Mouse (Mus musculus) heart, adult 2 months (tissue): Measurements from ENCODE around the gene Cmtm1. TPM values are rescaled to one million over a fixed set of nuclear protein-coding genes. Genes with fewer than 3 reads are reported as not detected.
"Not testable (repeated sequence)": the region's sequence is repeated elsewhere in the genome, so short reads cannot be mapped to it uniquely, and the experiment has no call there.

Source experiments
- DNase-seq, 2 experiments: peaks; one replicate each; pipeline ENCODE4 v3.0.0; 2021
- H3K27ac ChIP-seq: fragments of 200-600 bp; 2 replicates; pipeline ENCODE4 v1.8.1; 2022
- H3K27me3 ChIP-seq: fragments of 200-500 bp; 2 replicates; pipeline ENCODE4 v1.6.1; 2012; ENCODE audit warnings: mild to moderate bottlenecking, low read length, inconsistent platforms, mixed read lengths; ENCODE audit not compliant: control insufficient read depth, insufficient read depth
- H3K36me3 ChIP-seq: fragments of 200-500 bp; 2 replicates; pipeline ENCODE4 v1.6.1; 2012; ENCODE audit warnings: low read length, inconsistent platforms; ENCODE audit not compliant: control insufficient read depth, insufficient read depth
- H3K4me1 ChIP-seq: fragments of 200-500 bp; 2 replicates; pipeline ENCODE4 v1.6.1; 2011; ENCODE audit warnings: low read length; ENCODE audit not compliant: control insufficient read depth, insufficient read depth
- H3K4me3 ChIP-seq: fragments of 200-600 bp; 2 replicates; pipeline ENCODE4 v1.8.1; 2022
- H3K79me2 ChIP-seq: fragments of 200-500 bp; replicated peaks from 2 replicates; pipeline ENCODE4 v1.6.1; 2012; ENCODE audit warnings: mild to moderate bottlenecking, inconsistent platforms, low read length, moderate library complexity, mixed read lengths; ENCODE audit not compliant: control insufficient read depth, insufficient read depth
- H3K9ac ChIP-seq: fragments of 200-500 bp; 2 replicates; pipeline ENCODE4 v1.6.1; 2012; ENCODE audit warnings: low read depth, mild to moderate bottlenecking, control low read depth, inconsistent platforms, low read length, mixed read lengths
- CTCF ChIP-seq: fragments of 200-600 bp; IDR thresholded peaks from 2 replicates; pipeline ENCODE4 v1.8.1; 2022; ENCODE audit warnings: antibody characterized with exemption, mild to moderate bottlenecking, moderate library complexity
- EP300 ChIP-seq: fragments of 200-500 bp; IDR thresholded peaks from 2 replicates; pipeline ENCODE4 v1.6.1; 2011; ENCODE audit warnings: low read depth, low read length, control low read depth; ENCODE audit not compliant: insufficient read depth
- POLR2A ChIP-seq: fragments of 200-500 bp; IDR thresholded peaks from 2 replicates; pipeline ENCODE4 v1.6.1; 2011; ENCODE audit warnings: mild to moderate bottlenecking, low read depth, low read length, control low read depth; ENCODE audit not compliant: insufficient read depth
- WGBS: fragments of 180-500 bp; shearing (Covaris S2); methylation state at CpG from one replicate; pipeline ENCODE4 v1.1.7; 2018; 5-methylcytosine and 5-hydroxymethylcytosine counted together
- intact Hi-C: fragments of 180-260 bp; cut with DNase I; formaldehyde crosslinking; loops from one replicate; pipeline ENCODE4 v1.15.1; 2025
- polyA plus RNA-seq: library from polyadenylated mRNA; depleted of rRNA; stranded (reverse); fragments of >200 nt; gene quantifications from 2 replicates; pipeline ENCODE4 v1.2.3, GENCODE M21; 2012
- total RNA-seq, 2 experiments: library from RNA; stranded (reverse); gene quantifications; 2 replicates each; pipeline ENCODE4 v1.2.3; 2021

Gene Cmtm1
- total and polyA plus RNA-seq, 3 experiments: not detected

DNA sequence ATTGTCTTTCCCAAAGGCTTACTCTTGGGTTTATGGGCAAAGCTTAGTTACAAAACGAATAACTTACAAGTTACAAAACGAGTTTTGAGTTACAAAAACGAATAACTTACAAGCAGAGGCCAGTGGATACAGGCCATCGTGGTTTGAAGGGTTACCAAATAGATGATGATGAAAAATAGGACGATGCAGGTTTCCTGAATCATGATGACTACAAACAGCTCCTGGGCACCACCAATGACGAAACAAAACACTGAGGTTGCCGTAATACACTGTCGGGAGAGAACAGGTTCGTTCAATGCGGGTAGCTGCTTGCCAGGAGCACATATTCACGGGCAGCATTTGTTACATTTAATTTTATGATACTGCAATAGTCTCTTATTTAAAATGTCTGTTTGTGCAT, 5.0 kb downstream of the Cmtm1 start:
- Histone ChIP-seq H3K36me3 (no peaks in the 10 kb centered on the region), H3K27ac (no peak overlapping the region), H3K27me3 (no peaks in the 10 kb centered on the region), H3K9ac (no peak overlapping the region), H3K4me3 (no peak overlapping the region), H3K4me1 (no peaks in the 10 kb centered on the region), H3K79me2 (no peaks in the 10 kb centered on the region)
- intact Hi-C loops: no loop called here
- TF ChIP-seq EP300 (no peak), POLR2A (no peak), CTCF (no peak)
- WGBS: 82% methylated on average over 11 of the region's 11 CpGs
- no peak for DNase-seq

- DNase-seq, H3K36me3 ChIP-seq, H3K79me2 ChIP-seq, H3K4me1 ChIP-seq, H3K27ac ChIP-seq, H3K4me3 ChIP-seq, H3K27me3 ChIP-seq, intact Hi-C loops, H3K9ac ChIP-seq: not testable (repeated sequence)
- 91% methylated on average over 4 of the region's 4 CpGs for WGBS
Observed at GRCm38 (mm10) chr8:104302536-104302935, 7.4 kb downstream of the Cmtm1 start.

- DNase-seq, H3K4me1 ChIP-seq, H3K27me3 ChIP-seq, H3K9ac ChIP-seq, H3K36me3 ChIP-seq, H3K4me3 ChIP-seq, H3K27ac ChIP-seq, H3K79me2 ChIP-seq, intact Hi-C loops: not testable (repeated sequence)
- 25% methylated on average over 3 of the region's 3 CpGs for WGBS
Observed at GRCm38 (mm10) chr8:104301577-104301976, 8.4 kb downstream of the Cmtm1 start.

- 76% methylated on average over 1 of the region's 1 CpGs for WGBS
- intact Hi-C loops: no loop called here
- no peak for DNase-seq
Observed at GRCm38 (mm10) chr8:104294396-104294795, 15.5 kb downstream of the Cmtm1 start.

DNA sequence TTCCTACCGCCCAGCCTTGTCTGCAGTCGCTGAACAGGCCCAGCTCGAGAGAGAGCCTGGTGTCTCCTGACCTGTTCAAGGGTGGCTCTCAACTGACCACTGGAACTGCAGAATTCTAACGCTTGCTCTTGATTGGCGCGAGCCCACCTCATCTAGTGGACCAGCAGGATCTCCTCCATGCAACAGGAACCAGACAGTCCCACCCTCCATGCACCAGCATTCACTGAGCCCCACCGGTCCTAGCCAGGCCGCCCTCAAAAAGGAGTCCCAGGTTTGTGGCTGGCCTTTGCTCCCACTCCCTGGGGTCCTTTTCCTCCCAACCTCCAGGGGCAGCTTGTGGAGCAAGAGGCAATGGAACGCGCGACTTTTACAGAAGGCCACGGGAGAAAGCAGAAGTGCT, 16.9 kb downstream of the Cmtm1 start, which contains the start of gene Cmtm2a:
Gene Cmtm2a (minus strand): TSS at position 101 of the 400 bp plus-strand sequence.
- H3K79me2 ChIP-seq, H3K27ac ChIP-seq, DNase-seq, H3K27me3 ChIP-seq, H3K4me1 ChIP-seq, H3K36me3 ChIP-seq, H3K4me3 ChIP-seq, H3K9ac ChIP-seq: not testable (repeated sequence)
- intact Hi-C loops: loop anchor here (1.0 kb wide), 1 partner anchor 28 kb away; the partner anchor contains the start of gene Gm11020
- 82% methylated on average over 12 of the region's 12 CpGs for WGBS

More at GRCm38 (mm10) chr8:104294396-104294795, 15.5 kb downstream of the Cmtm1 start:
- Histone ChIP-seq H3K4me1 (no peaks in the 10 kb centered on the region), H3K9ac (no peak overlapping the region), H3K4me3 (no peak overlapping the region), H3K27me3 (no peaks in the 10 kb centered on the region), H3K27ac (no peak overlapping the region), H3K36me3 (no peaks in the 10 kb centered on the region), H3K79me2 (no peaks in the 10 kb centered on the region)
- TF ChIP-seq EP300: no peak
- TF ChIP-seq CTCF: no peak
- TF ChIP-seq POLR2A: no peak

- Histone ChIP-seq H3K4me3 (no peak overlapping the region), H3K27me3 (no peaks in the 10 kb centered on the region), H3K27ac (no peak overlapping the region), H3K36me3 (no peaks in the 10 kb centered on the region), H3K79me2 (no peaks in the 10 kb centered on the region), H3K9ac (no peak overlapping the region), H3K4me1 (no peaks in the 10 kb centered on the region)
- intact Hi-C loops: no loop called here
- 70% methylated on average over 6 of the region's 6 CpGs for whole genome bisulfite sequencing
- DNase-seq: no peak
- TF ChIP-seq CTCF (no peak), EP300 (no peak), POLR2A (no peak)
Observed at GRCm38 (mm10) chr8:104268937-104269440, 41.0 kb downstream of the Cmtm1 start.

GRCm38 (mm10) chr8:104268368-104268767, 41.6 kb downstream of the Cmtm1 start:
- intact Hi-C loops: no loop called here
- Histone ChIP-seq H3K4me3 (no peak overlapping the region), H3K27ac (no peak overlapping the region), H3K27me3 (no peaks in the 10 kb centered on the region), H3K36me3 (no peaks in the 10 kb centered on the region), H3K4me1 (no peaks in the 10 kb centered on the region), H3K79me2 (no peaks in the 10 kb centered on the region), H3K9ac (no peak overlapping the region)
- no peak for DNase-seq
- TF ChIP-seq POLR2A: no peak
- TF ChIP-seq EP300: no peak
- no peak for TF ChIP-seq CTCF

- intact Hi-C loops, DNase-seq, H3K4me1 ChIP-seq: not testable (repeated sequence)
Observed at GRCm38 (mm10) chr8:104264271-104264935, 45.5 kb downstream of the Cmtm1 start.

DNA sequence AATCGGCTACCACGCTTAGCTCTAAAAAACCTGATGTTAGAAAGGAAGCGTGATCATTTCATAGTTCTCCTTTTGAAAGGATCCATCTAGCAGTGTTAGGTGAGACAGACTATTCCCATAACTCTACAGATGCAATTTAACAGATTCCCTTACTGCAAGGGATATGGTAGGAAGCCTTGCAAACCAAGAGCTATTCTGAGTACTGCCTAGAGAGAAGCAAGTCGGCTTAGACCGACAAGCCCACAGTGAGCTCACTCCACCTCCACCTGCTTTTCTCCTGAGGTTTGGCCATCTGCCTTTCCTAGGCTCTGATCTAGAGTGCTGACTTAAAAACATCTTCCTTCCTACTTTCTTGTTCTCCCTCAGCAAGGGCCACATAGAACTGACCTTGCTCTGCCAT, 48.1 kb downstream of the Cmtm1 start:
- H3K4me3 ChIP-seq, H3K9ac ChIP-seq, H3K4me1 ChIP-seq, DNase-seq, intact Hi-C loops, H3K27ac ChIP-seq, H3K36me3 ChIP-seq, H3K79me2 ChIP-seq, H3K27me3 ChIP-seq: not testable (repeated sequence)
- 93% methylated on average over 5 of the region's 5 CpGs for WGBS

More at GRCm38 (mm10) chr8:104264271-104264935, 45.5 kb downstream of the Cmtm1 start:
- H3K27ac ChIP-seq, H3K79me2 ChIP-seq, H3K4me3 ChIP-seq, H3K9ac ChIP-seq, H3K36me3 ChIP-seq, H3K27me3 ChIP-seq: not testable (repeated sequence)
- 94% methylated on average over 22 of the region's 22 CpGs for WGBS
